Mouse (Mus musculus): ENCODE results near the gene Gps2.

DNA sequence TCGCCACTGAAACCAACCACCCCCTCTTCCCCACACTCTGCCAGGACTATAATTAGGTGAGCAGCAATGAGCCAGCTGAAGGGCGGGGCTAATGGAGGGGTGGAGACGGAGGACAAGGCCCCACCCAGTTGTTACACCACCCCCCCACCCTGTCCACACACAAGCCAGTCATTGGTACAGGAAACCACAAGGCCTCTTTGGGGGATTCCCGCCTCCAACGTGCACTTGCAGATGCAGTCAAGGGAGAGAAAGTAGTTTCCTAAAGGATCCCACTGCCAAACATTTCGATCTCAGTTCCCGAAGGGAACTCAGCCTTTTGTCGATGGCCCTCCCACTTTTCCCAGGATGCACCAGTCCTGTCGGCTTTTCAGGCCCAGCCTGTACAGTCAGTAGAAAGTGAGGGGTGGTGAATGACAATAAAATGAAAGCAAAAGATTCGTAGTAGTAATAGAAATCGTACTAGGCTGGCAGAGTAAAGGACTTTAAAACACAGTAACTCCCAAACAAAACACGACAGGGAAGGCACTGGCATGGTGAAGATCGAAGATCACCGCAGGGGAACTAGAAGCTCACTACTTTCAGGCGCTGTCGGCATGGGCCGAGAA, 6.1 kb downstream of the Gps2 start:
- TF ChIP-seq CTCF (IDR thresholded peaks at IDR 0.05; ENCODE audit: borderline replicate concordance, control insufficient read depth, extremely low read depth, insufficient read depth, low read length, poor library complexity) = no peak
- TF ChIP-seq POLR2A (IDR thresholded peaks at IDR 0.05; ENCODE audit: control insufficient read depth, extremely low read depth, insufficient read depth, low read length, poor library complexity) = no peak

All from thymus, adult 2 months (tissue).